Mouse (Mus musculus): ENCODE data around the gene Gm3591. TPM values are rescaled to one million over a fixed set of nuclear protein-coding genes. Genes with fewer than 3 reads are reported as not detected.

The Gm3591 gene
- not detected in 2 replicates for polyA plus RNA-seq (2012; rRNA removed; ENCODE audit: low replicate concordance)

DNA sequence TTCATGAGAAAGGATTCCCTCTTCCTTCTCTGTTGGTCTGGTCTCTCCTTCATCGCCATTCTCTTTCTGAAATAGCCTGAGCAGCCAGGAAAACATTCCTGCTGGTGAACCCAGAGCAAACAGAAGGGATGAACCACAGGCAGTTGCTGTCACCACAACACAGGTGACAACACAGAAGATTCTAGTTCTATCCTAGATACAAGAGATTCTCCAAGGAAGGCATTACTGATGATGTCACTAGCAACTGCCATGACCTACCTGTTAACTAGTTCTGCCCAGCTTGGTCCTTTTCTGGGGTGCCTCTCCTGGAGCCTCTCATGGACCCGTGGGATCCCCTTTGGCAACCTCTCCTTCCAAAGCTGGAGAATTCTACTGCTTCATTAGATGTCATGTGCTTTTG, at the start of gene Gm3591:
Gm3591 (minus strand) TSS at position 101 of the 400 bp plus-strand sequence.

DNA sequence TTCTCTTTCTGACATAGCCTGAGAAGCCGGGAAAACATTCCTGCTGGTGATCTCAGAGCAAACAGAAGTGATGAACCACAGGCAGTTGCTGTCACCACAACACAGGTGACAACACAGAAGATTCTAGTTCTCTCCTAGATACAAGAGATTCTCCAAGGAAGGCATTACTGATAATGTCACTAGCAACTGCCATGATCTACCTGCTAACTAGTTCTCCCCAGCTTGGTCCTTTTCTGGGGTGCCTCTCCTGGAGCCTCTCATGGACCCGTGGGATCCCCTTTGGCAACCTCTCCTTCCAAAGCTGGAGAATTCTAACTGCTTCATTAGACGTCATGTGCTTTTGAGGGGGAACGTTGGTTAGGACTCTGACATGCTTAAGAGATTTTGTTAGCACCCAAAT, 32.2 kb upstream of the Gm3591 start, which contains the start of gene Gm3594:
Gm3594 (minus strand) TSS at position 101 of the 400 bp plus-strand sequence.

DNA sequence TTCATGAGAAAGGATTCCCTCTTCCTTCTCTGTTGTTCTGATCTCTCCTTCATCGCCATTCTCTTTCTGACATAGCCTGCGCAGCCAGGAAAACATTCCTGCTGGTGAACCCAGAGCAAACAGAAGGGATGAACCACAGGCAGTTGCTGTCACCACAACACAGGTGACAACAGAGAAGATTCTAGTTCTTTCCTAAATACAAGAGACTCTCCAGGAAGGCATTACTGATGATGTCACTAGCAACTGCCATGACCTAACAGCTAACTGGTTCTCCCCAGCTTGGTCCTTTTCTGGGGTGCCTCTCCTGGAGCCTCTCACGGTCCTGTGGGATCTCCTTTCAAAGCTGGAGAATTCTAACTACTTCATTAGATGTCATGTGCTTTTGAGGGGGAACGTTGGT, 22.1 kb downstream of the Gm3591 start, which contains the start of gene Gm16440:
Gm16440 (minus strand) TSS at position 101 of the 400 bp plus-strand sequence.

Other genes with a start within 250 kb of the Gm3591 start
- not detected in 2 replicates for gene Gm21560, start 193.2 kb downstream of the Gm3591 start, polyA plus RNA-seq (2012; rRNA removed; ENCODE audit: low replicate concordance)
- 0.21 TPM in 1 of 2 replicates, not detected in the other for gene Gm3411, start 125.2 kb downstream of the Gm3591 start, polyA plus RNA-seq (2012; rRNA removed; ENCODE audit: low replicate concordance)
- gene Gm21103, start 107.6 kb downstream of the Gm3591 start, polyA plus RNA-seq (2012; rRNA removed; ENCODE audit: low replicate concordance), result not detected in 2 replicates
- gene Gm3618, start 68.8 kb downstream of the Gm3591 start, polyA plus RNA-seq (2012; rRNA removed; ENCODE audit: low replicate concordance), result not detected in 2 replicates
- gene Gm16440, start 22.2 kb downstream of the Gm3591 start, polyA plus RNA-seq (2012; rRNA removed; ENCODE audit: low replicate concordance), result not detected in 2 replicates
- not detected in 2 replicates for gene Gm3594, start 32.1 kb upstream of the Gm3591 start, polyA plus RNA-seq (2012; rRNA removed; ENCODE audit: low replicate concordance)
- not detected in 2 replicates for gene Gm8356, start 124.8 kb upstream of the Gm3591 start, polyA plus RNA-seq (2012; rRNA removed; ENCODE audit: low replicate concordance)
- gene Gm3629, start 178.1 kb upstream of the Gm3591 start, polyA plus RNA-seq (2012; rRNA removed; ENCODE audit: low replicate concordance), result 0.09 and 0.21 TPM in 2 replicates
- gene Gm3460, start 209.9 kb upstream of the Gm3591 start, polyA plus RNA-seq (2012; rRNA removed; ENCODE audit: low replicate concordance), result not detected in 2 replicates